Mouse (Mus musculus): Measurements from ENCODE around the gene Sox3.

- TF ChIP-seq CTCF (IDR thresholded peaks at IDR 0.05; ENCODE audit: insufficient read depth, low read depth, low read length) (no peak), POLR2A (IDR thresholded peaks at IDR 0.05; ENCODE audit: insufficient read depth, low read depth, low read length) (no peak)
These were observed 3.2 kb downstream of the Sox3 start for GRCm38 (mm10) chrX:60889956-60890485.

Measured in olfactory bulb, adult 2 months (tissue).